Mouse (Mus musculus) liver, postnatal 0 days (tissue): ENCODE measurements at regions not wholly inside any gene's neighbourhood (a gene's known extent, or its start where the extent isn't known, plus 50 kb on each side); places are given as distances from the start of the nearest gene placed in this dataset.

Experiments
- CTCF ChIP-seq: sonication (generic); IDR thresholded peaks from 2 replicates; pipeline ENCODE4 v1.5.1; 2016; ENCODE audit warnings: antibody characterized with exemption, low read depth
- EP300 ChIP-seq: IDR thresholded peaks from 2 replicates; pipeline ENCODE4 v1.6.1; 2016; ENCODE audit warnings: antibody characterized with exemption, low read depth, mild to moderate bottlenecking

DNA sequence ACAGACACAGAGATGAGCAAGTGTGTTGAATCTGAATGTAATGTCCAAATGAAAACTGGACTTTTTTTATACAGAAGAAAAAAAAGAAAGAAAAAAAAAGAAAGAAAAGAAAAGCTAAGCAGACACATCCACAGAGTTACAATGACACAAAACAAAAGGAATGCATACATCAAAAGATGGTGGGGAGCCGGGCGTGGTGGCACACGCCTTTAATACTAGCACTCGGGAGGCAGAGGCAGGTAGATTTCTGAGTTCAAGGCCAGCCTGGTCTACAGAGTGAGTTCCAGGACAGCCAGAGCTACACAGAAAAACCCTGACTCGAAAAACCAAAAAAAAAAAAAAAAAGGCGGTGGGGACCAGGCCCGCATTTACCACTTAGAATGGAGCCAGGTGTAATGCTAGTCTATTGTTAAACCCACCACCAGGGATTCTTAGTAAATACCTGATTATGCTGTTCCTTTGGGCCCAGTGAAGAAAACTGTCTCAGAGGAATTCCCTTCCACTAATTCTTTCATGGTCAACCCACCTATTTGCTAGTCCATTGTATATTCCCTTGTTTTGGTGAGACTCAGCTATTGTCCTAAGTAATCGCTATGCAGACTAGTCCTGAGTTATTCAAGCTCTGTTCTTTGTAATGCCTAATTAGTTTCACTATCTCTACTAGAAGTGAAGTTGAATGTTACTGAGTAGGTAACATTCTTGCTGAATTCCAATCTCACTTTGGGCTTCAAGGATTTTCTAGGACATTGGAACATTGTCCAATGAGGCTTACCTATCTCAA, 99.0 kb upstream of the Cdh9 start:
- no peak for TF ChIP-seq EP300
- no peak for TF ChIP-seq CTCF
